Mouse (Mus musculus): ENCODE results near the gene Tgfbr3. TPM values are rescaled to one million over a fixed set of nuclear protein-coding genes. Genes with fewer than 3 reads are reported as not detected.
A peak's percentile ranks its signal among the peaks of the same experiment; 100 is the strongest.

Gene Tgfbr3
- total RNA-seq, 2 experiments from 2014 or later, result 20.5 to 22.9 TPM

GRCm38 (mm10) chr5:107098007-107098406 lies 191.4 kb downstream of the Tgfbr3 start:
- no peak for DNase-seq
- Histone ChIP-seq H3K4me3 (no peak overlapping the region), H3K27ac (peak overlapping the region; percentile 6; the same call in 1 of the 2 replicates)
- TF ChIP-seq CTCF (IDR thresholded peaks at IDR 0.05), result no peak
- intact Hi-C loops (cut with DNase I), result no loop called here

- intact Hi-C loops (cut with DNase I), result no loop called here
- Histone ChIP-seq H3K4me3 (no peak overlapping the region), H3K27ac (no peak overlapping the region)
Measured at GRCm38 (mm10) chr5:107097314-107097713, 192.1 kb downstream of the Tgfbr3 start.

GRCm38 (mm10) chr5:107094233-107094632 lies 195.2 kb downstream of the Tgfbr3 start:
- no peak for DNase-seq
- Histone ChIP-seq H3K4me3 (no peak overlapping the region), H3K27ac (no peak overlapping the region)
- intact Hi-C loops (cut with DNase I), result no loop called here
- TF ChIP-seq CTCF (IDR thresholded peaks at IDR 0.05), result no peak

More at GRCm38 (mm10) chr5:107097314-107097713, 192.1 kb downstream of the Tgfbr3 start:
- TF ChIP-seq CTCF (IDR thresholded peaks at IDR 0.05), result no peak
- no peak for DNase-seq

GRCm38 (mm10) chr5:107093253-107093652 lies 196.2 kb downstream of the Tgfbr3 start:
- intact Hi-C loops (cut with DNase I), result no loop called here
- DNase-seq, result no peak
- Histone ChIP-seq H3K4me3 (no peak overlapping the region), H3K27ac (no peak overlapping the region)
- no peak for TF ChIP-seq CTCF (IDR thresholded peaks at IDR 0.05)

- intact Hi-C loops (cut with DNase I), result no loop called here
- no peak for DNase-seq
- Histone ChIP-seq H3K4me3 (no peak overlapping the region), H3K27ac (no peak overlapping the region)
- TF ChIP-seq CTCF (IDR thresholded peaks at IDR 0.05), result no peak
Measured at GRCm38 (mm10) chr5:107092137-107092536, 197.3 kb downstream of the Tgfbr3 start.

GRCm38 (mm10) chr5:107089966-107090365 lies 199.5 kb downstream of the Tgfbr3 start:
- DNase-seq, result peak; percentile 62
- TF ChIP-seq CTCF (IDR thresholded peaks at IDR 0.05), result no peak
- Histone ChIP-seq H3K27ac (no peak overlapping the region), H3K4me3 (no peak overlapping the region)
- intact Hi-C loops (cut with DNase I), result no loop called here

- peak overlapping the region; percentile 47 for H3K4me3 ChIP-seq
- intact Hi-C loops (cut with DNase I), result no loop called here
- TF ChIP-seq CTCF (IDR thresholded peaks at IDR 0.05), result no peak
- H3K27ac ChIP-seq, result peak overlapping the region; percentile 82
- peak; percentile 84 for DNase-seq
Measured at GRCm38 (mm10) chr5:107087829-107088808, 201.3 kb downstream of the Tgfbr3 start.

GRCm38 (mm10) chr5:107087291-107087690 lies 202.1 kb downstream of the Tgfbr3 start:
- H3K4me3 ChIP-seq, result no peak overlapping the region
- TF ChIP-seq CTCF (IDR thresholded peaks at IDR 0.05), result no peak
- H3K27ac ChIP-seq, result peak overlapping the region; percentile 82
- peak; percentile 88 for DNase-seq
- intact Hi-C loops (cut with DNase I), result no loop called here

GRCm38 (mm10) chr5:107086166-107086565 lies 203.3 kb downstream of the Tgfbr3 start:
- peak overlapping the region; percentile 82 for H3K27ac ChIP-seq
- no peak for TF ChIP-seq CTCF (IDR thresholded peaks at IDR 0.05)
- no peak for DNase-seq
- no peak overlapping the region for H3K4me3 ChIP-seq
- intact Hi-C loops (cut with DNase I), result no loop called here

- DNase-seq, result no peak
- TF ChIP-seq CTCF (IDR thresholded peaks at IDR 0.05), result no peak
- intact Hi-C loops (cut with DNase I), result no loop called here
- Histone ChIP-seq H3K27ac (no peak overlapping the region), H3K4me3 (no peak overlapping the region)
Measured at GRCm38 (mm10) chr5:107084431-107084830, 205.0 kb downstream of the Tgfbr3 start.

- Histone ChIP-seq H3K27ac (no peak overlapping the region), H3K4me3 (no peak overlapping the region)
- TF ChIP-seq CTCF (IDR thresholded peaks at IDR 0.05), result no peak
- no peak for DNase-seq
- intact Hi-C loops (cut with DNase I), result no loop called here
Measured at GRCm38 (mm10) chr5:107082011-107082410, 207.4 kb downstream of the Tgfbr3 start.

- no peak for DNase-seq
- Histone ChIP-seq H3K27ac (peak overlapping the region; percentile 41; the same call in 1 of the 2 replicates), H3K4me3 (no peak overlapping the region)
- intact Hi-C loops (cut with DNase I), result no loop called here
- no peak for TF ChIP-seq CTCF (IDR thresholded peaks at IDR 0.05)
Measured at GRCm38 (mm10) chr5:107080986-107081624, 208.3 kb downstream of the Tgfbr3 start.

GRCm38 (mm10) chr5:107079920-107080319 lies 209.5 kb downstream of the Tgfbr3 start:
- DNase-seq, result no peak
- Histone ChIP-seq H3K4me3 (no peak overlapping the region), H3K27ac (no peak overlapping the region; the same call in 1 of the 2 replicates)
- intact Hi-C loops (cut with DNase I), result no loop called here
- TF ChIP-seq CTCF (IDR thresholded peaks at IDR 0.05), result no peak
